Mouse (Mus musculus) lung, postnatal 14 days (tissue): ENCODE data around the gene Zfp85.
"Not testable (repeated sequence)": the region's sequence is repeated elsewhere in the genome, so short reads cannot be mapped to it uniquely, and the experiment has no call there.

Experiments used
- DNase-seq: peaks from one replicate; pipeline ENCODE4 v3.0.0; 2021

The Zfp85 gene

DNA sequence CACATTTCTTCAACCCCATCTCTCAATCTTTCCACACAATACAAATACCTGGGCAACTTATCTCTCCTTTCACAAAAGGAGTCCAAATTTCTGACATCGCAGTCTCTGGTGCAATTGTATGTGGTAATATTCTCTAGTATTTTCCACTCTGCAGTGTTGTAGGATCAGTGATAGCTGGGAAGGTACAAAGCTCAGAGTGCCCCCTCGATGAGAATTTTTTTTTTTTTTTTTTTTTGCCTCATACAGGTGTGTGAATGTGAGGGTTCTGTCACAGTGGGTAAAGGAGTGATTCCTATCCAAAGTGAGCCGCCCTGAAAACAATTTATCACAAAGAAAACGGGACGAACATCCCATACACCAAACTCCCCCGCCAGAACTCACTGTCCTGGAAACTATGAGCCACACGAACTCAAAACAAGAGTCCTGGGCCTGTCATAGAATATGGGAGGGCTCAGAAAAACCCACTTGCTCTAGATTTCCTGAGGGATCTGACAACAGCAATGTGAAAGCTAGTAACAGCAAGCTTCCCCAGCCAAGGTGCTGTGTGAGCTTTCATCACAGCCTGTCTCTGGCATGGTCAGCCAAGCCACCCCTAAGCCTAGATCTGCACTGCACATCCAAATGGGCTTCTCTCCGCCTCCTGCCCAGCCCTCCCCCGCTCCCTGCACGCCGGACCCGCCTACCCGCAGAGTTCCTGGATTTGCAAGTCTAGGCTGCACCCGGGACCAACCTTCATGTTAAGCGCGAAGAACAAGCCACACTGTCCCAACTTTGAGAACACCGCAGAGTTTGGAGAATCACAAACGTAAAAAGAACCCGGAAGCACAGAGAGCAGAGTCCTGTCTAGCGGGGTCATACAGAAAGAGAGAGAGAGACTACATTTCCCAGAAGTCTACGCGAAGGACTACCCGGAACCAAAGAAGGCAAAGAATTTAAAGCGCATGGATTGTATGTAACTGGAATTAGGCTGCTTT lies at the start of gene Zfp85:
Zfp85 (minus strand) TSS at position 896 of the 974 bp plus-strand sequence.
- DNase-seq: peak; percentile 59

- not testable (repeated sequence) for DNase-seq
Observed at GRCm38 (mm10) chr13:67799151-67799550, 44.1 kb upstream of the Zfp85 start.

DNA sequence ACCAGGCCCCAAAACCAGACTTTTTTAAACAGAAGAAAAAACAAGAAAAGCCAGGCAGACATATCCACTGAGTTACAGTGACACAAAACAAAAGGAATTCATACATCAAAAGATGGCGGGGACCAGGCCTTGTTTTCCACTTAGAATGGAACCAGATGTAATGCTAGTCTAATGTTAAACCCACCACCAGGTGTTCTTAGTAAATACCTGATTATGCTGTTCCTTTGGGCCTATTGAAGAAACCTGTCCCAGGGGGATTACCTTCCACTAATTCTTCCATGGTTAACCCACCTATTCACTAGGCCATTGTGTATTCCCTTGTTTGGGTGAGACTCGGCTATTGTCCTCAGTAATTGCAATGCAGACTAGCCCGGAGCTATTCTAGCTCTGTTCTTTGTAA lies 43.6 kb upstream of the Zfp85 start:
- DNase-seq: no peak

DNA sequence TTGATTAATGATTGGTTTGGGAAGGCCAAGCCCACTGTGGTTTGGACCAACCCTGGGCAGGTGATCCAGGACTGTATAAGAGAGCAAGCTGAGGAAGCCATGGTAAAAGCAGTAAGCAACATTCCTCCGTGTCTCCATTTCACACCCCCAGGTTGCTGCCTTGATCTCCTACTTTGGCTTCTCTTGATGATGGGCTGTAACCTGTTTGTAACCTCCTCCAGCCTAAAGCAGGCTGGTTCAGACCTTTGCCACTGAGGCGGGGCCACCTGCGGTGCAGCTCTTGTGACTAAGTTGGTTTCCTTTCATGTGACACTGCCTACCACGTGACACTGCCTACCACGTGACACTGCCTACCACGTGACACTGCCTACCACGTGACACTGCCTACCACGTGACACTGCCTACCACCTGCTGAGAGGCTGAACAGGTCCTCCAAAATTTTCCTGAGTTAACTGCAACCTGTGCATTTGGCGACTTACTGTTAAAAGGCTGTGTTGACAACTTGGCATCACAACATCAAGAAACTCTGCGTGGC lies 37.0 kb upstream of the Zfp85 start:
- no peak for DNase-seq

- peak; percentile 67 for DNase-seq
Observed at GRCm38 (mm10) chr13:67779265-67780221, 24.5 kb upstream of the Zfp85 start, which contains the start of gene Zfp493. Gene Zfp493 (plus strand): TSS chr13:67779693.

- no peak for DNase-seq
Observed at GRCm38 (mm10) chr13:67763031-67763768, 8.2 kb upstream of the Zfp85 start.

GRCm38 (mm10) chr13:67759966-67760365 lies 4.9 kb upstream of the Zfp85 start:
- DNase-seq: no peak

DNA sequence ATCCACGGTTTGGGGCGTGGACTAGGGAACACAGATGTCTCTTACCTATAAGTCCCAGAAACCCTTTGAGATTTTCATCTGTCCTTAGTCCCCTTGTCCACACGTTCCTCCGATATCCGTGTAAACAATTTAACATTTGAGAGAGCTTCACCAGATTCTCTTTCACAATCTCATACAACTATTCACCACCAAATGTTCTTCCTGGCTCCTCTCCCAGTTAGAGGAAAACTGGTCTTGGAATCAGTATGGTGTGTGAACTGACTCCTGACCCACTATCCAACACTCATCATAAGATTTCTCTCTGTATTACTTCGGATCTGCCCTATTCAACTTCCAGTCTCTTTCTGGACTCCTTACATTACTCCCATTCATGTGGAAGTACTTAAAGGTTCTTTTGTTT lies 733 bp upstream of the Zfp85 start:
- DNase-seq: no peak

DNA sequence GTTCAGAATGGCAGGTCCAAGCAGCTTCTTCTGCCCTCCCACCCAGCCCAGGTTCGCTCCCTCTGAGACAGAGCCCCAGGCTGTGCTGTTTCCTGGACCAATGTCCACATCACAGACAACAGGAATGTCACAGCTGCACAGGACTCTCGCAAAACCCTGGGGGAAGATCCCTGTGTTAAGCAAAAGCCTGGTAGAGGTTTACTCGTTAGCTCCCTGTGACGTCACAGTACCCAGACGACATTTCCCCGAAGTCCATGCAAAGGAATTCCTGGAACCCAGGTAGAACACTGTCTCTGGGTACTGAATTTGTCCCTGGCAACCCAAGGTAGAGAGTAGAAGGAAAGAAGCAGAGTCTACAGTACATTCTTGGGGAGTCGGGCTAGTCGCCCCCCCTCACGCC lies 11.1 kb downstream of the Zfp85 start:
- DNase-seq: no peak

GRCm38 (mm10) chr13:67742941-67743340 lies 12.1 kb downstream of the Zfp85 start:
- no peak for DNase-seq

- DNase-seq: not testable (repeated sequence)
Observed at GRCm38 (mm10) chr13:67734391-67734790, 20.6 kb downstream of the Zfp85 start.

DNA sequence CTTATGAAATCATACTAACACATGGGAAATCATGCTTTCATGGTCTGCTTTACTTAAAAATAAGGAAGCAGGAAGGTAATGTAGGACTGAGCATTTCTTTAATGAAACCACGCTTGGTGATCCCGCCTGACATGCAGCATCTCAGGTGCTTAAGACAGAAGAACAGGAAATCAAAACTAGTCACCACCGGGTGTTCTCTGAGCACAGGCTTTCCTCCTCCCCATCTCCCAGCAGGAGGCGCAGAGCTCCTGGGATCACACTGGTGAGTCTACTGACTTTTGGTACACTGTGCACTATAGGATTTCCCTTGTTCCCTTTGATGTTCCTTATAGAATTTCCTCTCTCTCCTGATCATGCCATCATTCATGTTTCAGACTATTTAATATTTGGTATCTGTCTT lies 25.6 kb downstream of the Zfp85 start:
- peak; percentile 13 for DNase-seq

DNA sequence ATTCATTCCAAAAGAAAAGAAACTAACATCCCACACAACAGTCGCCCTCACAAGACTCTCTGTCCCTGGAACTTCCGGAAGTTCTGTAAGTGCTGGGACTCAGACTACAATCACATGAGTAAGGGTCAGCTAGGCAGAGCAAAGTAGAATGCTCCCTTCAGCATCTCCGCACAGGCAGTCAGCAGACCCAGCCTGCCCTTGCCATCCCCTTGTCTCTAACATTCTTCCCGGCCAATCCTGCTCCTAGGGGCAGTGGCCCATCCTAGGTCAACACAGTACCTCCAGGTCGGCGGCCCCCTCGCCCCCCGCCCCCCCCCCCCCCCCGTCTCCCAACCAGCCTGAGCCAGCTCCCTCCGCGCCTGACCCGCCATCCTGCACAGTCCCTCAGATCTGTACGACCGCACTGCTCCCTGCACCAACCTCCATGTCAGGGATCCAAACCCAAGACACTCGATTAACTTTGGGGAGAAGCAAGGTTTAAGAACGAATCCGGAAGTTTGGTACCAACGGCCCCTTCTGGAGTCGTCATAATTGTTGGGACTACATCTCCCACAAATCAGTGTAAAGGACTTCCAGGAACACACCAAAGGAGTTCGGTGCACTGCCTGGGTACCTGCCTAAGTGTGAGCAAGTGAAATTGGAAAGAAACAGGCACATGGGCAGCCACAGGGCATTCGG lies 26.2 kb downstream of the Zfp85 start, which contains the start of gene Zfp65:
Zfp65 (minus strand) TSS at position 533 of the 678 bp plus-strand sequence.
- DNase-seq: peak; percentile 49

- no peak for DNase-seq
Observed at GRCm38 (mm10) chr13:67728106-67728505, 26.9 kb downstream of the Zfp85 start.

DNA sequence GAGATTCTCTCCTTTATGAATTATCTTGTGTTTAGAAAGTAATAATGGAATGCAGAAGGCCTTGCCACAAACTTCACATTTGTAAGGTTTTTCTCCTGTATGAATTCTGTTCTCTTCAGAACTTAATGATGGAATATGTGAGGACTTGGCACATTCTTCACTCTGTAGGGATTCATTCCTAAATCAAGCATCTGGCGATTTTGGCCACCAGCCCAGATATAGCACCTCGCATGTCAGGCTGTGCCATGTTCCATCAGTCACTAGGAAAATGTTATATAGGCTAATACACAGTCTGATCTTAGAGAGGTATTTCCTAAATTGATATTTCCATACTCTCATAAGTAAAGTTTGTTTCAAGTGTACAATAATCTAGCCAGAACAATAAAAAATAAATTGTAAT lies 29.7 kb downstream of the Zfp85 start:
- not testable (repeated sequence) for DNase-seq

- peak; percentile 90 for DNase-seq
Observed at GRCm38 (mm10) chr13:67723848-67724479, 31.1 kb downstream of the Zfp85 start.
